Mouse (Mus musculus) CH12.LX (cell line): Measurements from ENCODE around the gene Nrd1. TPM values are rescaled to one million over a fixed set of nuclear protein-coding genes. Genes with fewer than 3 reads are reported as not detected.

Source experiments
- DNase-seq: peaks from one replicate; pipeline ENCODE4 v3.0.0-alpha.2; 2013; ENCODE audit errors: extremely low read depth
- H3K27ac ChIP-seq: 2 replicates; pipeline ENCODE4 v1.5.1; 2012; ENCODE audit warnings: low read depth, mild to moderate bottlenecking, control low read depth, moderate library complexity; ENCODE audit not compliant: insufficient read depth
- H3K27me3 ChIP-seq: replicated peaks from 2 replicates; pipeline ENCODE3; 2012; ENCODE audit warnings: inconsistent platforms
- H3K36me3 ChIP-seq, 2 experiments: replicated peaks in 1 of 2; 2 replicates each; pipeline versions ENCODE3 to v1.6.1; 2012; ENCODE audit warnings: inconsistent platforms in 1 of 2, low read length in 1 of 2, mild to moderate bottlenecking in 1 of 2, mixed read lengths in 1 of 2, moderate library complexity in 1 of 2; ENCODE audit not compliant: control insufficient read depth in 1 of 2, insufficient read depth in 1 of 2
- H3K4me1 ChIP-seq, 2 experiments: 2 replicates each; pipeline ENCODE4 v1.6.1; 2012; ENCODE audit warnings: inconsistent platforms in 1 of 2, moderate library complexity in 1 of 2; ENCODE audit not compliant: insufficient read depth in 2 of 2, control insufficient read depth in 1 of 2
- H3K4me2 ChIP-seq: 2 replicates; pipeline ENCODE4 v1.6.1; 2012; ENCODE audit warnings: low read depth, mild to moderate bottlenecking, control low read depth; ENCODE audit not compliant: poor library complexity, insufficient read depth, severe bottlenecking
- H3K4me3 ChIP-seq, 3 experiments: fragments of 150-350 bp in 1 of 3; sonication (generic) in 1 of 3; replicated peaks in 1 of 3; 2 replicates each; pipeline versions ENCODE3 to v1.5.1; 2011 to 2012; ENCODE audit warnings: low read depth in 2 of 3, low read length in 2 of 3, mild to moderate bottlenecking in 2 of 3, moderate library complexity in 2 of 3, control low read depth in 1 of 3, improper control_type of control experiment in 1 of 3, inconsistent platforms in 1 of 3, mixed read lengths in 1 of 3; ENCODE audit not compliant: poor library complexity in 1 of 3
- H3K79me2 ChIP-seq: replicated peaks from 2 replicates; pipeline ENCODE4 v1.6.1; 2012; ENCODE audit warnings: mild to moderate bottlenecking, moderate library complexity; ENCODE audit not compliant: control insufficient read depth, poor library complexity, insufficient read depth, severe bottlenecking; ENCODE audit errors: extremely low read depth
- H3K9ac ChIP-seq: 2 replicates; pipeline ENCODE4 v1.6.1; 2012; ENCODE audit warnings: low read depth, mild to moderate bottlenecking, control low read depth, moderate library complexity; ENCODE audit not compliant: insufficient read depth
- H3K9me3 ChIP-seq: replicated peaks from 2 replicates; pipeline ENCODE3; 2012; ENCODE audit warnings: low read length, inconsistent platforms, mixed read lengths
- CHD1 ChIP-seq: IDR thresholded peaks from 2 replicates; pipeline ENCODE4 v1.6.1; 2012; ENCODE audit warnings: low read depth, low read length, improper control_type of control experiment, inconsistent platforms
- CTCF ChIP-seq, 2 experiments: IDR thresholded peaks in 1 of 2; conservative IDR thresholded peaks in 1 of 2; 2 replicates each; pipeline ENCODE4 v1.5.1; 2011 to 2012; ENCODE audit warnings: low read depth in 2 of 2, low read length in 2 of 2, improper control_type of control experiment in 1 of 2, inconsistent platforms in 1 of 2, mild to moderate bottlenecking in 1 of 2, moderate library complexity in 1 of 2
- E2F4 ChIP-seq: IDR thresholded peaks from 2 replicates; pipeline ENCODE4 v1.6.1; 2011; ENCODE audit warnings: low read depth, low read length, improper control_type of control experiment; ENCODE audit not compliant: insufficient replicate concordance
- ELF1 ChIP-seq: IDR thresholded peaks from 2 replicates; pipeline ENCODE4 v1.6.1; 2014; ENCODE audit warnings: low read depth, mild to moderate bottlenecking, inconsistent platforms, low read length, improper control_type of control experiment
- EP300 ChIP-seq: IDR thresholded peaks from 2 replicates; pipeline ENCODE4 v1.6.1; 2011; ENCODE audit warnings: low read length, improper control_type of control experiment
- ETS1 ChIP-seq: conservative IDR thresholded peaks from 2 replicates; pipeline ENCODE4 v1.6.1; 2012; ENCODE audit warnings: low read depth, mild to moderate bottlenecking, inconsistent platforms, low read length, improper control_type of control experiment, moderate library complexity
- HCFC1 ChIP-seq: IDR thresholded peaks from 2 replicates; pipeline ENCODE4 v1.6.1; 2012; ENCODE audit warnings: low read depth, mild to moderate bottlenecking, inconsistent platforms, low read length, improper control_type of control experiment
- IRF4 ChIP-seq: IDR thresholded peaks from 2 replicates; pipeline ENCODE4 v1.6.1; 2014; ENCODE audit warnings: low read depth, mild to moderate bottlenecking, inconsistent platforms, low read length, improper control_type of control experiment
- JUN ChIP-seq: IDR thresholded peaks from 2 replicates; pipeline ENCODE4 v1.6.1; 2011; ENCODE audit warnings: low read depth, mild to moderate bottlenecking, low read length, improper control_type of control experiment, moderate library complexity; ENCODE audit not compliant: insufficient read depth
- JUND ChIP-seq: conservative IDR thresholded peaks from 2 replicates; pipeline ENCODE4 v1.6.1; 2011; ENCODE audit warnings: low read depth, low read length, improper control_type of control experiment
- MAZ ChIP-seq: IDR thresholded peaks from 2 replicates; pipeline ENCODE4 v1.6.1; 2012; ENCODE audit warnings: low read depth, mild to moderate bottlenecking, inconsistent platforms, low read length, improper control_type of control experiment, moderate library complexity
- MXI1 ChIP-seq: IDR thresholded peaks from 2 replicates; pipeline ENCODE4 v1.6.1; 2011; ENCODE audit warnings: mild to moderate bottlenecking, low read depth, low read length, improper control_type of control experiment
- MYC ChIP-seq: IDR thresholded peaks from 2 replicates; pipeline ENCODE4 v1.6.1; 2011; ENCODE audit warnings: low read depth, mild to moderate bottlenecking, improper control_type of control experiment, low read length
- NELFE ChIP-seq: IDR thresholded peaks from 2 replicates; pipeline ENCODE4 v1.6.1; 2011; ENCODE audit warnings: low read depth, low read length, improper control_type of control experiment
- NRF1 ChIP-seq: IDR thresholded peaks from 2 replicates; pipeline ENCODE4 v1.6.1; 2014; ENCODE audit warnings: low read depth, mild to moderate bottlenecking, inconsistent platforms, low read length, improper control_type of control experiment, moderate library complexity
- PAX5 ChIP-seq: IDR thresholded peaks from 2 replicates; pipeline ENCODE4 v1.6.1; 2012; ENCODE audit warnings: low read length, inconsistent platforms, mixed read lengths
- POLR2A ChIP-seq: IDR thresholded peaks from 2 replicates; pipeline ENCODE4 v1.6.1; 2011; ENCODE audit warnings: low read depth, mild to moderate bottlenecking, improper control_type of control experiment, low read length
- POLR2AphosphoS2 ChIP-seq: IDR thresholded peaks from 2 replicates; pipeline ENCODE4 v1.6.1; 2011; ENCODE audit warnings: low read depth, low read length, improper control_type of control experiment
- RAD21 ChIP-seq: IDR thresholded peaks from 2 replicates; pipeline ENCODE4 v1.6.1; 2011; ENCODE audit warnings: low read depth, mild to moderate bottlenecking, low read length, improper control_type of control experiment, moderate library complexity
- RCOR1 ChIP-seq: conservative IDR thresholded peaks from 2 replicates; pipeline ENCODE4 v1.6.1; 2012; ENCODE audit warnings: low read depth, mild to moderate bottlenecking, inconsistent platforms, low read length, improper control_type of control experiment
- SIN3A ChIP-seq: IDR thresholded peaks from 2 replicates; pipeline ENCODE4 v1.6.1; 2012; ENCODE audit warnings: low read length, improper control_type of control experiment, inconsistent platforms
- SMC3 ChIP-seq: IDR thresholded peaks from 2 replicates; pipeline ENCODE4 v1.6.1; 2011; ENCODE audit warnings: low read depth, low read length, improper control_type of control experiment
- TBP ChIP-seq: conservative IDR thresholded peaks from 2 replicates; pipeline ENCODE4 v1.6.1; 2011; ENCODE audit warnings: low read depth, low read length, improper control_type of control experiment
- UBTF ChIP-seq: IDR thresholded peaks from 2 replicates; pipeline ENCODE4 v1.6.1; 2012; ENCODE audit warnings: low read depth, mild to moderate bottlenecking, inconsistent platforms, low read length, improper control_type of control experiment, moderate library complexity
- USF2 ChIP-seq: conservative IDR thresholded peaks from 2 replicates; pipeline ENCODE4 v1.6.1; 2011; ENCODE audit warnings: low read depth, low read length, improper control_type of control experiment
- ZC3H11A ChIP-seq: IDR thresholded peaks from 2 replicates; pipeline ENCODE4 v1.6.1; 2012; ENCODE audit warnings: low read depth, mild to moderate bottlenecking, inconsistent platforms, low read length, improper control_type of control experiment
- ZKSCAN1 ChIP-seq: IDR thresholded peaks from 2 replicates; pipeline ENCODE4 v1.6.1; 2012; ENCODE audit warnings: low read depth, inconsistent platforms, low read length, improper control_type of control experiment, borderline replicate concordance
- ZMIZ1 ChIP-seq: IDR thresholded peaks from 2 replicates; pipeline ENCODE4 v1.6.1; 2012; ENCODE audit warnings: low read depth, mild to moderate bottlenecking, inconsistent platforms, low read length, improper control_type of control experiment
- dilution Hi-C: fragments of 300-500 bp; cut with MboI; formaldehyde crosslinking; loops from 2 replicates; pipeline ENCODE4 v1.14.3; 2020; ENCODE audit warnings: low sequenced_read_pairs; ENCODE audit not compliant: extremely low pct_unique_long_range_greater_than_20kb, extremely low pct_ligation_motif_present
- in situ Hi-C: fragments of 300-500 bp; cut with MboI; formaldehyde crosslinking; loops from 3 replicates; pipeline ENCODE4 v1.14.3; 2019; ENCODE audit warnings: low sequenced_read_pairs, low pct_ligation_motif_present, low pct_unique_long_range_greater_than_20kb, mixed read lengths
- polyA plus RNA-seq: library from polyadenylated mRNA; unstranded; fragments of >175 nt; gene quantifications from 2 replicates; pipeline ENCODE4 v1.2.1, GENCODE M21; 2012; ENCODE audit warnings: low read depth; ENCODE audit not compliant: insufficient read length
- total RNA-seq, 2 experiments: library from RNA; depleted of rRNA; stranded (reverse); fragments of 300-350 nt in 1 of 2; fragments of >200 nt in 1 of 2; gene quantifications; 2 replicates each; pipeline ENCODE4 v1.2.3; 2012 to 2014

Nrd1 gene
- total and polyA plus RNA-seq, 3 experiments = 37.7 to 147 (median 104) TPM

DNA sequence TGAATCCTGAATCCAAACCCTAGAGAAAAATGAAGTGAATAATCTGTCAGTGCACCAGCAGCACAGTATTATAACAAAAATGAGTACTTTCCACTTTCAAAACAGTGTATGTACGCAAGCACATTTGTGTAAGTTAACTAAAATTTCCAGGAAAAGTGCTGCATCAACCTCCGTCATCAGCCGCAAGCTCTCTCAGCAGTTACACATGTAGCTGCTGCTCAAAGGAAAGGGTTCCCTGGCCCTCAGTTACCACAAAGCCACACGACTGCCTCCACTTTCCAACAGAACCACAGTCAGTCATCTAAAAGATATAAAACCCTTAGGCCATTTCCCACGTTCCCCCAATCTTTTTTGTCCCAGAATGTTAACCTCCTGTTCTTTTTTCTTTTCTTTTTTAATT is 102.1 kb downstream of the Nrd1 start (continued):
- no peak for TF ChIP-seq RCOR1
- no peak for TF ChIP-seq CHD1

GRCm38 (mm10) chr4:109103145-109103883 is 102.9 kb downstream of the Nrd1 start:
- Histone ChIP-seq H3K4me2 (peak overlapping the region; percentile 16; the same call in 1 of the 2 replicates), H3K27me3 (no peaks in the 10 kb centered on the region)
- TF ChIP-seq UBTF = no peak
- TF ChIP-seq SIN3A = 0 out of 2 replicates have a peak, but pooled peaks have one; percentile 24
- no peak for TF ChIP-seq HCFC1
- TF ChIP-seq POLR2AphosphoS2 = no peak
- TF ChIP-seq, all 38 proteins: peak for 1
- no peak for DNase-seq
- no peak overlapping the region for H3K4me3 ChIP-seq
- H3K9ac ChIP-seq = no peak overlapping the region
- dilution Hi-C loops (no loop called here), in situ Hi-C loops (no loop called here)
- no peaks in the 10 kb centered on the region for H3K9me3 ChIP-seq
- peaks cover 22% of the 10 kb centered on the region for H3K79me2 ChIP-seq
- peaks cover 12 to 56% of the 10 kb centered on the region in 2 experiments for H3K4me1 ChIP-seq
- peaks cover 7 to 22% of the 10 kb centered on the region in 2 experiments for H3K36me3 ChIP-seq
- no peak overlapping the region for H3K27ac ChIP-seq

- Histone ChIP-seq H3K79me2 (peaks cover 34% of the 10 kb centered on the region), H3K4me2 (peak overlapping the region; percentile 98)
- TF ChIP-seq MXI1 (peak; percentile 59; the same call in 1 of the 2 replicates), E2F4 (peak; percentile 62; the same call in 1 of the 2 replicates), ETS1 (peak; percentile 97), ZC3H11A (no peak), HCFC1 (no peak), MAZ (no peak), POLR2AphosphoS2 (no peak), ELF1 (no peak), USF2 (no peak), NRF1 (no peak), NELFE (no peak), SIN3A (peak; percentile 91), EP300 (peak; percentile 100), PAX5 (no peak), CTCF (conservative IDR thresholded peaks at IDR 0.05 in 1 of 2, IDR thresholded peaks at IDR 0.05 in 1 of 2; ENCODE audit: low read depth in 2 of 2, low read length in 2 of 2) (no peak), UBTF (no peak), RCOR1 (peak; percentile 98), POLR2A (no peak), JUN (peak; percentile 98), MYC (0 out of 2 replicates have a peak, but pooled peaks have one; percentile 13), ZMIZ1 (no peak), TBP (no peak), RAD21 (no peak; the same call in 1 of the 2 replicates), ZKSCAN1 (no peak), SMC3 (no peak), IRF4 (peak; percentile 99), JUND (peak; percentile 100)
Measured at GRCm38 (mm10) chr4:109105254-109105653, 104.8 kb downstream of the Nrd1 start.

More at GRCm38 (mm10) chr4:109105254-109105653, 104.8 kb downstream of the Nrd1 start:
- dilution Hi-C loops = no loop called here
- peak; percentile 85 for DNase-seq
- in situ Hi-C loops = no loop called here
- no peaks in the 10 kb centered on the region for H3K9me3 ChIP-seq
- H3K4me1 ChIP-seq = peaks cover 15 to 67% of the 10 kb centered on the region in 2 experiments
- no peak overlapping the region for H3K4me3 ChIP-seq
- H3K27ac ChIP-seq = peak overlapping the region; percentile 80
- peaks cover 6 to 18% of the 10 kb centered on the region in 2 experiments for H3K36me3 ChIP-seq
- no peaks in the 10 kb centered on the region for H3K27me3 ChIP-seq
- H3K9ac ChIP-seq = peak overlapping the region; percentile 43; the same call in 1 of the 2 replicates
